In the genomic region with DNA sequence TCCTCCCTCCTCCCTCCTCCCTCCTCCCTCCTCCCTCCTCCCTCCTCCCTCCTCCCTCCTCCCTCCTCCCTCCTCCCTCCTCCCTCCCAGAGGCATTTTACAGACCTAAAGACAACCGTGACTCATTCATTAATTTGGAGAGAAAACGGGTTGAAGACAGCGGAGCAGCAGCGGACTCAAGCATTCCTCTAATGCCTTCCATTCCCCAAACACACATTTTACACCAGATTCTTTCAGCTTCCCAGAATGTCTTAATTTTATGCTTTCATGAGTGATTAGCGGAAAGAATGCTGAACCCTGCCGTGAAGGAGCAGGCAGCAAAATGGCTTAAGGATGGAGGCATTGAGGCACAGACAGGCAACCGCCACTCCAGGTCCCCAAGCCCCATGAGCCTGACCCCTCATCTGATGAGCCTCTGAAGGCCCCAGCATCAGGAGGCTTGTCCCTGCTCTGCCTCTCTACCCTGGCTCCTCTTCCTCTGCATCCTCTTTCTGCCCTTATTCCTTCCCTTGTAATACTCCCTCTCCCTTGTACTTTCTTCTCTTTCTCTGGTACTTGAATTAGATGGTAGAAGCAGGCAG, we compare ENCODE assay signal across 25 mouse cellular contexts.
A peak's percentile ranks its signal among the peaks of the same experiment; 100 is the strongest.
DNase-seq lines count a peak whose midpoint lies in the region; ATAC-seq and TF ChIP-seq lines count a peak whose summit lies in the region.
"Had no signal": no experiment of that assay in that cellular context is flagged by ENCODE, and none has a peak within 500 bp of the region (broad histone marks: within the 10 kb centered on the region; RNA-seq: fewer than 3 reads in every experiment).

No protein-coding gene starts in this region.

- DNase-seq in embryonic facial prominence, embryonic 11.5 days (ENCODE audit: low spot score) = peak; percentile 51
- DNase-seq in embryonic facial prominence, embryonic 10.5 days (ENCODE audit: low spot score) = no peak
- DNase-seq in midbrain, embryonic 11.5 days (ENCODE audit: low spot score, missing footprints) = no peak
- DNase-seq in brain, embryonic 14.5 days (ENCODE audit: low read depth) = peak; percentile 65
- no peak for DNase-seq in lung, postnatal 14 days
- no peak for DNase-seq in cerebellum, postnatal 4 days (ENCODE audit: low spot score in 2 of 2)
- DNase-seq: adrenal gland, postnatal 10 days; cerebellum, adult 9-10 months; gastrocnemius, postnatal 25 days; heart, adult 2 months; heart, postnatal 14 days; liver, postnatal 0 days; retina, postnatal 1 day had no signal

- H3ac ChIP-seq in myocyte (ENCODE audit: control insufficient read depth, insufficient read length) = no peak overlapping the region

- no peaks in the 10 kb centered on the region for H3K79me2 ChIP-seq in myocyte (ENCODE audit: control insufficient read depth, insufficient read depth)

- no peak overlapping the region for H3K27ac ChIP-seq in embryonic facial prominence, embryonic 11.5 days (replicated peaks; ENCODE audit: low read depth, low read length)
- no peak overlapping the region; the same call in 1 of the 2 replicates for H3K27ac ChIP-seq in embryonic facial prominence, embryonic 10.5 days (replicated peaks)
- H3K27ac ChIP-seq in midbrain, embryonic 11.5 days (ENCODE audit: low read depth, low read length) = no peak overlapping the region
- no peak overlapping the region for H3K27ac ChIP-seq in midbrain, embryonic 15.5 days
- H3K27ac ChIP-seq: forebrain, embryonic 10.5 days; heart, adult 2 months; heart, embryonic 13.5 days; hindbrain, postnatal 0 days; kidney, embryonic 15.5 days; limb, embryonic 12.5 days; neural tube, embryonic 12.5 days had no signal

- peaks cover 4% of the 10 kb centered on the region; the same call in 1 of the 2 replicates for H3K4me1 ChIP-seq in embryonic facial prominence, embryonic 11.5 days (ENCODE audit: control insufficient read depth, insufficient read depth, low read length)
- H3K4me1 ChIP-seq in embryonic facial prominence, embryonic 10.5 days = peaks cover 29% of the 10 kb centered on the region
- peaks cover 2% of the 10 kb centered on the region; the same call in 1 of the 2 replicates for H3K4me1 ChIP-seq in midbrain, embryonic 11.5 days (ENCODE audit: control insufficient read depth, insufficient read depth, low read length)
- no peaks in the 10 kb centered on the region for H3K4me1 ChIP-seq in midbrain, embryonic 15.5 days
- H3K4me1 ChIP-seq: neural tube, embryonic 12.5 days had no signal

- H3K9me3 ChIP-seq in embryonic facial prominence, embryonic 11.5 days (replicated peaks; ENCODE audit: control insufficient read depth, low read length) = 0 out of 2 replicates have a peak, but pooled peaks cover 4% of the 10 kb centered on the region
- H3K9me3 ChIP-seq in embryonic facial prominence, embryonic 10.5 days = peaks cover 11% of the 10 kb centered on the region
- H3K9me3 ChIP-seq in midbrain, embryonic 11.5 days (ENCODE audit: control insufficient read depth, low read length) = peaks cover 8% of the 10 kb centered on the region; the same call in 1 of the 2 replicates
- no peaks in the 10 kb centered on the region for H3K9me3 ChIP-seq in midbrain, embryonic 15.5 days
- H3K9me3 ChIP-seq: kidney, embryonic 15.5 days; neural tube, embryonic 12.5 days had no signal

- WGBS in embryonic facial prominence, embryonic 11.5 days = 34% methylated on average over 7 of the region's 7 CpGs
- 34% methylated on average over 7 of the region's 7 CpGs for WGBS in embryonic facial prominence, embryonic 10.5 days
- WGBS in midbrain, embryonic 11.5 days = 27% methylated on average over 7 of the region's 7 CpGs
- 24% methylated on average over 7 of the region's 7 CpGs for WGBS in midbrain, embryonic 15.5 days

- ATAC-seq in embryonic facial prominence, embryonic 11.5 days (replicated peaks; ENCODE audit: insufficient number of reproducible peaks, low FRiP score, low TSS enrichment, low read depth) = no peak
- peak; percentile 83 for ATAC-seq in midbrain, embryonic 11.5 days (ENCODE audit: low FRiP score)
- no peak for ATAC-seq in midbrain, embryonic 15.5 days (replicated peaks)
- ATAC-seq: forebrain, embryonic 16.5 days; hindbrain, postnatal 0 days; intestine, embryonic 16.5 days; liver, postnatal 0 days; lung, postnatal 0 days had no signal

- no peaks in the 10 kb centered on the region for H3K27me3 ChIP-seq in embryonic facial prominence, embryonic 11.5 days (ENCODE audit: control insufficient read depth, insufficient read depth, low read length)
- peaks cover 12% of the 10 kb centered on the region; the same call in 1 of the 2 replicates for H3K27me3 ChIP-seq in embryonic facial prominence, embryonic 10.5 days (replicated peaks; ENCODE audit: low read depth, poor library complexity, severe bottlenecking)
- H3K27me3 ChIP-seq in midbrain, embryonic 11.5 days (ENCODE audit: control insufficient read depth, insufficient read depth, low read length) = no peaks in the 10 kb centered on the region
- 0 out of 2 replicates have a peak, but pooled peaks cover 2% of the 10 kb centered on the region for H3K27me3 ChIP-seq in midbrain, embryonic 15.5 days (replicated peaks)
- H3K27me3 ChIP-seq in myocyte (ENCODE audit: control insufficient read depth, insufficient read depth, insufficient read length) = no peaks in the 10 kb centered on the region
- H3K27me3 ChIP-seq: neural tube, embryonic 12.5 days had no signal

- TF ChIP-seq CTCF in brain, embryonic 14.5 days (IDR thresholded peaks at IDR 0.05; ENCODE audit: borderline replicate concordance, extremely low read depth, insufficient read depth, insufficient read length) = no peak

- no peak overlapping the region for H3K4me3 ChIP-seq in embryonic facial prominence, embryonic 11.5 days (ENCODE audit: low read depth, low read length)
- H3K4me3 ChIP-seq in embryonic facial prominence, embryonic 10.5 days = no peak overlapping the region
- no peak overlapping the region for H3K4me3 ChIP-seq in midbrain, embryonic 11.5 days (ENCODE audit: low read depth, low read length)
- no peak overlapping the region for H3K4me3 ChIP-seq in midbrain, embryonic 15.5 days
- H3K4me3 ChIP-seq in myocyte = no peak overlapping the region
- H3K4me3 ChIP-seq: forebrain, embryonic 10.5 days; heart, adult 2 months; heart, embryonic 13.5 days; kidney, embryonic 15.5 days; limb, embryonic 12.5 days; neural tube, embryonic 12.5 days had no signal

- H3K9ac ChIP-seq in embryonic facial prominence, embryonic 11.5 days (replicated peaks; ENCODE audit: low read length) = no peak overlapping the region
- no peak overlapping the region for H3K9ac ChIP-seq in midbrain, embryonic 11.5 days (ENCODE audit: low read length)
- no peak overlapping the region for H3K9ac ChIP-seq in midbrain, embryonic 15.5 days
- H3K9ac ChIP-seq: heart, embryonic 13.5 days; kidney, embryonic 15.5 days; limb, embryonic 12.5 days; liver, postnatal 0 days; neural tube, embryonic 12.5 days had no signal

- no peaks in the 10 kb centered on the region for H3K36me3 ChIP-seq in embryonic facial prominence, embryonic 11.5 days (replicated peaks; ENCODE audit: control insufficient read depth, insufficient read depth, low read depth, low read length)
- H3K36me3 ChIP-seq in embryonic facial prominence, embryonic 10.5 days (replicated peaks) = no peaks in the 10 kb centered on the region
- H3K36me3 ChIP-seq in midbrain, embryonic 11.5 days (ENCODE audit: control insufficient read depth, insufficient read depth, low read length) = no peaks in the 10 kb centered on the region
- H3K36me3 ChIP-seq in midbrain, embryonic 15.5 days (replicated peaks) = no peaks in the 10 kb centered on the region
- H3K36me3 ChIP-seq in myocyte (ENCODE audit: control insufficient read depth, insufficient read depth) = no peaks in the 10 kb centered on the region
- H3K36me3 ChIP-seq: forebrain, embryonic 10.5 days; heart, embryonic 13.5 days; kidney, embryonic 15.5 days; limb, embryonic 12.5 days; neural tube, embryonic 12.5 days had no signal

- no peak for TF ChIP-seq POLR2A in brain, embryonic 14.5 days (IDR thresholded peaks at IDR 0.05; ENCODE audit: borderline replicate concordance, extremely low read depth, insufficient read depth, insufficient read length, poor library complexity, severe bottlenecking)
- no peak for TF ChIP-seq POLR2A in myocyte (IDR thresholded peaks at IDR 0.05; ENCODE audit: insufficient read length, low read depth)

- no peak overlapping the region for H3K4me2 ChIP-seq in embryonic facial prominence, embryonic 11.5 days (ENCODE audit: low read depth, low read length)
- H3K4me2 ChIP-seq in midbrain, embryonic 11.5 days = no peak overlapping the region
- no peak overlapping the region for H3K4me2 ChIP-seq in midbrain, embryonic 15.5 days
- peak overlapping the region; percentile 90 for H3K4me2 ChIP-seq in myocyte (ENCODE audit: low read depth)
- H3K4me2 ChIP-seq: heart, embryonic 13.5 days; kidney, embryonic 15.5 days; limb, embryonic 12.5 days; liver, embryonic 11.5 days; neural tube, embryonic 12.5 days had no signal

TF ChIP-seq in myocyte, 11 proteins besides CTCF, POLR2A, EP300 and RAD21:
- TF ChIP-seq MYOG (IDR thresholded peaks at IDR 0.05; ENCODE audit: control insufficient read depth in 1 of 3, insufficient read depth in 1 of 3, insufficient read length in 2 of 3, low read depth in 2 of 3) = no peak
- TF ChIP-seq POLR2AphosphoS2 (IDR thresholded peaks at IDR 0.05; ENCODE audit: insufficient read length, low read depth) = no peak
- no peak for TF ChIP-seq USF1 (IDR thresholded peaks at IDR 0.05; ENCODE audit: low read depth)

Comparison
In these comparisons a context has a peak if more than half of its experiments do, and no peak if none do; other contexts are left out.
1. DNase-seq: peak in embryonic facial prominence, embryonic 11.5 days (single experiment) and brain, embryonic 14.5 days (single experiment); none in embryonic facial prominence, embryonic 10.5 days (single experiment), midbrain, embryonic 11.5 days (single experiment), lung, postnatal 14 days (single experiment) and cerebellum, postnatal 4 days (0 of 2).